Mouse (Mus musculus) lung, embryonic 15.5 days (tissue): Measurements from ENCODE around the gene Btnl10. TPM values are rescaled to one million over a fixed set of nuclear protein-coding genes. Genes with fewer than 3 reads are reported as not detected.

Source experiments
- microRNA-seq: library from miRNA; unstranded; fragments of <30 nt; microRNA quantifications from one replicate; pipeline ENCODE4, GENCODE M21; 2016
- polyA plus RNA-seq: library from polyadenylated mRNA; unstranded; fragments of >200 nt; fragmentation: Nextera tagmentation; extraction: Ambion mirVana; gene quantifications from 2 replicates; pipeline ENCODE4 v1.2.1, GENCODE M21; 2015

Btnl10 gene
- polyA plus RNA-seq, 1 experiment from 2014 or later = not detected

Small RNA genes within 50 kb of the gene (microRNA-seq; reads per million reads assigned to microRNA genes)
- 0.93 reads per million for gene Gm44313

Other genes with a start within 250 kb of the Btnl10 start
- gene Olfr320, start 236.8 kb upstream of the Btnl10 start, polyA plus RNA-seq = not detected in 2 replicates
- gene Olfr319, start 218.7 kb upstream of the Btnl10 start, polyA plus RNA-seq = not detected in 2 replicates
- not detected in 2 replicates for gene Olfr318, start 193.9 kb upstream of the Btnl10 start, polyA plus RNA-seq
- not detected in 2 replicates for gene Olfr317, start 178.7 kb upstream of the Btnl10 start, polyA plus RNA-seq
- not detected in 2 replicates for gene Olfr316, start 165.2 kb upstream of the Btnl10 start, polyA plus RNA-seq
- gene Olfr315, start 144.7 kb upstream of the Btnl10 start, polyA plus RNA-seq = not detected in 2 replicates
- not detected in 2 replicates for gene Olfr314, start 135.0 kb upstream of the Btnl10 start, polyA plus RNA-seq
- gene Fam183b, start 115.9 kb upstream of the Btnl10 start, polyA plus RNA-seq = 4.5 and 5.7 TPM in 2 replicates
- not detected in 2 replicates for gene Olfr313, start 102.9 kb upstream of the Btnl10 start, polyA plus RNA-seq
- gene Olfr312, start 88.7 kb upstream of the Btnl10 start, polyA plus RNA-seq = not detected in 2 replicates
- gene Olfr311, start 78.7 kb upstream of the Btnl10 start, polyA plus RNA-seq = not detected in 2 replicates
- 8.1 and 8.9 TPM in 2 replicates for gene Gm12258, start 70.8 kb upstream of the Btnl10 start, polyA plus RNA-seq
- gene 2810021J22Rik, start 50.7 kb upstream of the Btnl10 start, polyA plus RNA-seq = 7.6 and 7.9 TPM in 2 replicates
- 4.9 and 5.1 TPM in 2 replicates for gene Zfp39, start 13.7 kb upstream of the Btnl10 start, polyA plus RNA-seq
- 241 and 245 TPM in 2 replicates for gene Rnf187, start 21.0 kb downstream of the Btnl10 start, polyA plus RNA-seq
- gene Hist3h2ba, start 31.0 kb downstream of the Btnl10 start, polyA plus RNA-seq = 19.3 and 21.5 TPM in 2 replicates
- 22.2 and 23.7 TPM in 2 replicates for gene Hist3h2a, start 36.8 kb downstream of the Btnl10 start, polyA plus RNA-seq
- 0.31 and 0.39 TPM in 2 replicates for gene Trim17, start 36.8 kb downstream of the Btnl10 start, polyA plus RNA-seq
- gene Trim11, start 60.2 kb downstream of the Btnl10 start, polyA plus RNA-seq = 19.9 and 22.9 TPM in 2 replicates
- gene Obscn, start 218.5 kb downstream of the Btnl10 start, polyA plus RNA-seq = 1.9 and 3.0 TPM in 2 replicates
- gene Iba57, start 245.8 kb downstream of the Btnl10 start, polyA plus RNA-seq = 4.5 and 5.3 TPM in 2 replicates